Mouse (Mus musculus) embryonic facial prominence, embryonic 14.5 days (tissue): ENCODE data around the gene Vav1. TPM values are rescaled to one million over a fixed set of nuclear protein-coding genes. Genes with fewer than 3 reads are reported as not detected.

Experiments used
- ATAC-seq: fragments of 200-750 bp; cut with Nextera tagmentation; 2 replicates; pipeline ENCODE4 v1.8.0; 2017; ENCODE audit warnings: low read depth, moderate number of reproducible peaks, moderate TSS enrichment
- DNase-seq: peaks from one replicate; pipeline ENCODE4 v3.0.0-alpha.2; 2015; ENCODE audit warnings: low spot score
- H3K27ac ChIP-seq: fragments of 300-500 bp; sonication (generic); replicated peaks from 2 replicates; pipeline ENCODE4 v1.5.1; 2014; ENCODE audit warnings: low read depth, mild to moderate bottlenecking, low read length, moderate library complexity
- H3K27me3 ChIP-seq: fragments of 300-500 bp; sonication (generic); replicated peaks from 2 replicates; pipeline ENCODE4 v1.6.1; 2014; ENCODE audit warnings: low read length; ENCODE audit not compliant: control insufficient read depth, insufficient read depth
- H3K36me3 ChIP-seq: fragments of 300-500 bp; sonication (generic); 2 replicates; pipeline ENCODE4 v1.6.1; 2014; ENCODE audit warnings: low read length, mixed read lengths; ENCODE audit not compliant: control insufficient read depth, insufficient read depth
- H3K4me1 ChIP-seq: fragments of 300-500 bp; sonication (generic); 2 replicates; pipeline ENCODE4 v1.6.1; 2014; ENCODE audit warnings: antibody characterized with exemption, low read length; ENCODE audit not compliant: control insufficient read depth, insufficient read depth
- H3K4me2 ChIP-seq: fragments of 300-500 bp; sonication (generic); 2 replicates; pipeline ENCODE4 v1.6.1; 2014; ENCODE audit warnings: low read depth, mild to moderate bottlenecking, low read length, moderate library complexity, mixed read lengths
- H3K4me3 ChIP-seq: fragments of 300-500 bp; sonication (generic); 2 replicates; pipeline ENCODE4 v1.5.1; 2014; ENCODE audit warnings: low read depth, mild to moderate bottlenecking, low read length
- H3K9ac ChIP-seq: fragments of 300-500 bp; sonication (generic); 2 replicates; pipeline ENCODE4 v1.6.1; 2014; ENCODE audit warnings: low read depth, mild to moderate bottlenecking, low read length, moderate library complexity, mixed read lengths
- H3K9me3 ChIP-seq: fragments of 300-500 bp; sonication (generic); 2 replicates; pipeline ENCODE4 v1.6.1; 2016; ENCODE audit warnings: low read length; ENCODE audit not compliant: control insufficient read depth
- WGBS: fragments of 180-500 bp; shearing (Covaris S2); extraction: QIAGEN DNeasy Blood & Tissue Kit; methylation state at CpG from one replicate; pipeline ENCODE4 v1.1.7; 2014; 5-methylcytosine and 5-hydroxymethylcytosine counted together
- polyA plus RNA-seq: library from polyadenylated mRNA; unstranded; fragments of >200 nt; fragmentation: Nextera tagmentation; extraction: Ambion mirVana; gene quantifications from 2 replicates; pipeline ENCODE4 v1.2.1, GENCODE M21; 2014

Gene Vav1
- polyA plus RNA-seq, 1 experiment from 2014 or later, result 4.0 TPM

- no peaks in the 10 kb centered on the region for H3K27me3 ChIP-seq
- no peak for DNase-seq
- H3K27ac ChIP-seq, result no peak overlapping the region
- H3K9me3 ChIP-seq, result 0 out of 2 replicates have a peak, but pooled peaks cover 5% of the 10 kb centered on the region
- 93% methylated on average over 9 of the region's 9 CpGs for WGBS
- ATAC-seq, result no peak
- H3K36me3 ChIP-seq, result peaks cover 46% of the 10 kb centered on the region
- no peak overlapping the region for H3K4me3 ChIP-seq
- H3K4me2 ChIP-seq, result no peak overlapping the region
- no peaks in the 10 kb centered on the region for H3K4me1 ChIP-seq
- H3K9ac ChIP-seq, result no peak overlapping the region
Observed at GRCm38 (mm10) chr17:57237181-57237580, 41.7 kb upstream of the Vav1 start.

GRCm38 (mm10) chr17:57243650-57244370 lies 35.1 kb upstream of the Vav1 start:
- H3K27ac ChIP-seq, result no peak overlapping the region
- H3K9ac ChIP-seq, result no peak overlapping the region
- H3K36me3 ChIP-seq, result peaks cover 17% of the 10 kb centered on the region
- no peak for DNase-seq
- no peak overlapping the region for H3K4me3 ChIP-seq
- H3K4me2 ChIP-seq, result no peak overlapping the region
- H3K9me3 ChIP-seq, result 0 out of 2 replicates have a peak, but pooled peaks cover 5% of the 10 kb centered on the region
- no peaks in the 10 kb centered on the region for H3K27me3 ChIP-seq
- WGBS, result 74% methylated on average over 10 of the region's 10 CpGs
- H3K4me1 ChIP-seq, result peaks cover 9% of the 10 kb centered on the region
- no peak for ATAC-seq

- DNase-seq (no peak), ATAC-seq (no peak)
- no peak overlapping the region for H3K9ac ChIP-seq
- no peak overlapping the region for H3K4me3 ChIP-seq
- peaks cover 17% of the 10 kb centered on the region for H3K36me3 ChIP-seq
- H3K4me2 ChIP-seq, result no peak overlapping the region
- H3K9me3 ChIP-seq, result 0 out of 2 replicates have a peak, but pooled peaks cover 5% of the 10 kb centered on the region
- no peaks in the 10 kb centered on the region for H3K27me3 ChIP-seq
- no peak overlapping the region for H3K27ac ChIP-seq
- WGBS, result 92% methylated on average over 10 of the region's 10 CpGs
- H3K4me1 ChIP-seq, result peaks cover 11% of the 10 kb centered on the region
Observed at GRCm38 (mm10) chr17:57245311-57245929, 33.5 kb upstream of the Vav1 start.

GRCm38 (mm10) chr17:57246663-57247392 lies 32.1 kb upstream of the Vav1 start:
- WGBS, result 5% methylated on average over 18 of the region's 18 CpGs
- Histone ChIP-seq H3K36me3 (peaks cover 11% of the 10 kb centered on the region), H3K4me1 (peaks cover 11% of the 10 kb centered on the region), H3K4me3 (peak overlapping the region; percentile 59), H3K27me3 (no peaks in the 10 kb centered on the region), H3K9me3 (0 out of 2 replicates have a peak, but pooled peaks cover under 1% of the 10 kb centered on the region), H3K9ac (peak overlapping the region; percentile 78), H3K27ac (peak overlapping the region; percentile 95), H3K4me2 (peak overlapping the region; percentile 81)
- DNase-seq (peak; percentile 27), ATAC-seq (no peak)

GRCm38 (mm10) chr17:57247393-57248200 lies 31.3 kb upstream of the Vav1 start:
- Histone ChIP-seq H3K36me3 (peaks cover 5% of the 10 kb centered on the region; the same call in 1 of the 2 replicates), H3K4me1 (peaks cover 11% of the 10 kb centered on the region), H3K27me3 (no peaks in the 10 kb centered on the region), H3K4me3 (peak overlapping the region; percentile 64), H3K9me3 (no peaks in the 10 kb centered on the region), H3K27ac (peak overlapping the region; percentile 95), H3K4me2 (peak overlapping the region; percentile 81), H3K9ac (peak overlapping the region; percentile 78)
- peak; percentile 100 for DNase-seq
- under 1% methylated on average over 46 of the region's 46 CpGs for WGBS
- ATAC-seq, result peak; percentile 95

GRCm38 (mm10) chr17:57248201-57248699 lies 30.6 kb upstream of the Vav1 start, which contains the start of gene Gpr108:
Gene Gpr108 (minus strand): TSS chr17:57248446.
- Histone ChIP-seq H3K4me1 (peaks cover 11% of the 10 kb centered on the region), H3K4me2 (peak within 1 kb of the TSS; percentile 81), H3K9ac (peak within 1 kb of the TSS; percentile 78), H3K27ac (peak within 1 kb of the TSS; percentile 95), H3K36me3 (0 out of 2 replicates have a peak, but pooled peaks cover under 1% of the 10 kb centered on the region), H3K27me3 (no peaks in the 10 kb centered on the region), H3K9me3 (no peaks in the 10 kb centered on the region), H3K4me3 (peak within 1 kb of the TSS; percentile 64)
- peak; percentile 96 for DNase-seq
- WGBS, result 0% methylated on average over 12 of the region's 12 CpGs
- ATAC-seq, result peak; percentile 61

GRCm38 (mm10) chr17:57248771-57249170 lies 30.1 kb upstream of the Vav1 start:
- H3K9ac ChIP-seq, result peak overlapping the region; percentile 45
- DNase-seq, result no peak
- H3K4me3 ChIP-seq, result peak overlapping the region; percentile 64
- peaks cover 11% of the 10 kb centered on the region for H3K4me1 ChIP-seq
- ATAC-seq, result no peak
- peak overlapping the region; percentile 88 for H3K27ac ChIP-seq
- H3K4me2 ChIP-seq, result peak overlapping the region; percentile 76
- no peaks in the 10 kb centered on the region for H3K9me3 ChIP-seq
- WGBS, result 7% methylated on average over 13 of the region's 13 CpGs
- peaks cover 6% of the 10 kb centered on the region; the same call in 1 of the 2 replicates for H3K36me3 ChIP-seq
- no peaks in the 10 kb centered on the region for H3K27me3 ChIP-seq
